Mouse (Mus musculus) liver, embryonic 14.5 days (tissue): ENCODE measurements around the gene Ntn3.

Experiments
- CTCF ChIP-seq: IDR thresholded peaks from 2 replicates; pipeline ENCODE4 v1.5.1; 2016; ENCODE audit warnings: antibody characterized with exemption, low read depth, control low read depth
- EP300 ChIP-seq: IDR thresholded peaks from 2 replicates; pipeline ENCODE4 v1.6.1; 2016; ENCODE audit warnings: antibody characterized with exemption, low read depth

GRCm38 (mm10) chr17:24193268-24193667 is 16.1 kb downstream of the Ntn3 start:
- TF ChIP-seq CTCF (no peak), EP300 (no peak)
